Mouse (Mus musculus): ENCODE measurements around the gene Gbgt1. TPM values are rescaled to one million over a fixed set of nuclear protein-coding genes. Genes with fewer than 3 reads are reported as not detected.

The Gbgt1 gene
- polyA plus RNA-seq, 1 experiment from 2014 or later: 3.5 TPM

GRCm38 (mm10) chr2:28547237-28548172, 50.8 kb downstream of the Gbgt1 start:
- 51% methylated on average over 11 of the region's 11 CpGs for WGBS
- H3K27me3 ChIP-seq (ENCODE audit: control insufficient read depth, insufficient read depth, low read length): no peaks in the 10 kb centered on the region
- H3K4me1 ChIP-seq (ENCODE audit: control insufficient read depth, insufficient read depth, low read length): no peaks in the 10 kb centered on the region
- H3K4me3 ChIP-seq (ENCODE audit: low read length): no peak overlapping the region
- no peak overlapping the region for H3K4me2 ChIP-seq (replicated peaks; ENCODE audit: low read depth, low read length)
- no peak overlapping the region for H3K27ac ChIP-seq (ENCODE audit: low read depth, low read length)
- peak; percentile 58; the same call in 1 of the 2 replicates for ATAC-seq (ENCODE audit: low FRiP score, low TSS enrichment)
- H3K36me3 ChIP-seq (ENCODE audit: control insufficient read depth, insufficient read depth, low read length): peaks cover 73% of the 10 kb centered on the region
- H3K9ac ChIP-seq (ENCODE audit: low read depth, low read length): no peak overlapping the region
- H3K9me3 ChIP-seq (ENCODE audit: control insufficient read depth, low read length): no peaks in the 10 kb centered on the region

GRCm38 (mm10) chr2:28549157-28549556, 52.5 kb downstream of the Gbgt1 start:
- Histone ChIP-seq H3K4me1 (ENCODE audit: control insufficient read depth, insufficient read depth, low read length) (no peaks in the 10 kb centered on the region), H3K27ac (ENCODE audit: low read depth, low read length) (no peak overlapping the region), H3K27me3 (ENCODE audit: control insufficient read depth, insufficient read depth, low read length) (no peaks in the 10 kb centered on the region), H3K4me2 (replicated peaks; ENCODE audit: low read depth, low read length) (no peak overlapping the region), H3K9me3 (ENCODE audit: control insufficient read depth, low read length) (no peaks in the 10 kb centered on the region), H3K4me3 (ENCODE audit: low read length) (no peak overlapping the region), H3K9ac (ENCODE audit: low read depth, low read length) (no peak overlapping the region), H3K36me3 (ENCODE audit: control insufficient read depth, insufficient read depth, low read length) (peaks cover 76% of the 10 kb centered on the region)
- no peak for ATAC-seq (ENCODE audit: low FRiP score, low TSS enrichment)
- WGBS: 92% methylated on average over 13 of the region's 13 CpGs

- Histone ChIP-seq H3K9ac (ENCODE audit: low read depth, low read length) (no peak overlapping the region), H3K27me3 (ENCODE audit: control insufficient read depth, insufficient read depth, low read length) (no peaks in the 10 kb centered on the region), H3K4me1 (ENCODE audit: control insufficient read depth, insufficient read depth, low read length) (no peaks in the 10 kb centered on the region), H3K4me2 (replicated peaks; ENCODE audit: low read depth, low read length) (no peak overlapping the region), H3K9me3 (ENCODE audit: control insufficient read depth, low read length) (no peaks in the 10 kb centered on the region), H3K27ac (ENCODE audit: low read depth, low read length) (no peak overlapping the region), H3K36me3 (ENCODE audit: control insufficient read depth, insufficient read depth, low read length) (peaks cover 59% of the 10 kb centered on the region), H3K4me3 (ENCODE audit: low read length) (no peak overlapping the region)
- 97% methylated on average over 5 of the region's 5 CpGs for WGBS
- ATAC-seq (ENCODE audit: low FRiP score, low TSS enrichment): no peak
Measured at GRCm38 (mm10) chr2:28552301-28552700, 55.6 kb downstream of the Gbgt1 start.

Other genes with a start within 250 kb of the Gbgt1 start
- 3.0 and 6.2 TPM in 2 replicates for gene Ppp1r26, start 50.1 kb upstream of the Gbgt1 start, polyA plus RNA-seq (2014; fragmentation: Nextera tagmentation; extraction: Ambion mirVana)
- gene 1700007K13Rik, start 30.6 kb upstream of the Gbgt1 start, polyA plus RNA-seq (2014; fragmentation: Nextera tagmentation; extraction: Ambion mirVana): 0.37 and 0.53 TPM in 2 replicates
- gene Mrps2, start 28.8 kb upstream of the Gbgt1 start, polyA plus RNA-seq (2014; fragmentation: Nextera tagmentation; extraction: Ambion mirVana): 51.9 and 73.0 TPM in 2 replicates
- gene Gm10134, start 9.2 kb downstream of the Gbgt1 start, polyA plus RNA-seq (2014; fragmentation: Nextera tagmentation; extraction: Ambion mirVana): 2.7 and 9.9 TPM in 2 replicates
- 23.7 and 26.6 TPM in 2 replicates for gene Ralgds, start 16.2 kb downstream of the Gbgt1 start, polyA plus RNA-seq (2014; fragmentation: Nextera tagmentation; extraction: Ambion mirVana)
- not detected in 2 replicates for gene Cel, start 66.5 kb downstream of the Gbgt1 start, polyA plus RNA-seq (2014; fragmentation: Nextera tagmentation; extraction: Ambion mirVana)
- gene Gtf3c5, start 86.9 kb downstream of the Gbgt1 start, polyA plus RNA-seq (2014; fragmentation: Nextera tagmentation; extraction: Ambion mirVana): 31.1 and 35.8 TPM in 2 replicates
- 0.45 and 0.49 TPM in 2 replicates for gene Gfi1b, start 125.1 kb downstream of the Gbgt1 start, polyA plus RNA-seq (2014; fragmentation: Nextera tagmentation; extraction: Ambion mirVana)
- gene Tsc1, start 144.3 kb downstream of the Gbgt1 start, polyA plus RNA-seq (2014; fragmentation: Nextera tagmentation; extraction: Ambion mirVana): 14.8 and 22.2 TPM in 2 replicates
- 4.0 and 4.9 TPM in 2 replicates for gene Spaca9, start 202.8 kb downstream of the Gbgt1 start, polyA plus RNA-seq (2014; fragmentation: Nextera tagmentation; extraction: Ambion mirVana)
- 0.84 and 0.97 TPM in 2 replicates for gene Ak8, start 203.3 kb downstream of the Gbgt1 start, polyA plus RNA-seq (2014; fragmentation: Nextera tagmentation; extraction: Ambion mirVana)